In genomic region chr11:37364430-37364829, GRCm38 (mm10) we compare ENCODE assay signal across 11 mouse cellular contexts.
DNase-seq lines count a peak whose midpoint lies in the region; ATAC-seq lines count a peak whose summit lies in the region.
"Had no signal": no experiment of that assay in that cellular context is flagged by ENCODE, and none has a peak within 500 bp of the region (broad histone marks: within the 10 kb centered on the region; RNA-seq: fewer than 3 reads in every experiment).

No protein-coding gene starts in this region.

- no peak overlapping the region for H3K9ac ChIP-seq in forebrain, embryonic 16.5 days (replicated peaks; ENCODE audit: low read depth, low read length)
- no peak overlapping the region for H3K9ac ChIP-seq in intestine, embryonic 16.5 days (ENCODE audit: low read depth, low read length)

- no peak overlapping the region for H3K4me2 ChIP-seq in forebrain, embryonic 16.5 days (ENCODE audit: low read length)
- no peak overlapping the region for H3K4me2 ChIP-seq in intestine, embryonic 16.5 days (ENCODE audit: low read depth, low read length)

- no peaks in the 10 kb centered on the region for H3K36me3 ChIP-seq in forebrain, embryonic 16.5 days (ENCODE audit: control insufficient read depth, insufficient read depth)
- no peaks in the 10 kb centered on the region for H3K36me3 ChIP-seq in forebrain, embryonic 10.5 days (replicated peaks)
- H3K36me3 ChIP-seq in intestine, embryonic 16.5 days (ENCODE audit: control insufficient read depth, insufficient read depth, low read length): no peaks in the 10 kb centered on the region

- H3K4me1 ChIP-seq in forebrain, embryonic 16.5 days (replicated peaks; ENCODE audit: control insufficient read depth, insufficient read depth, low read length): no peaks in the 10 kb centered on the region
- no peaks in the 10 kb centered on the region for H3K4me1 ChIP-seq in forebrain, embryonic 10.5 days
- no peaks in the 10 kb centered on the region for H3K4me1 ChIP-seq in intestine, embryonic 16.5 days (ENCODE audit: control insufficient read depth, insufficient read depth, low read length)

- H3K27ac ChIP-seq in forebrain, embryonic 16.5 days (ENCODE audit: low read length): no peak overlapping the region
- no peak overlapping the region for H3K27ac ChIP-seq in forebrain, embryonic 10.5 days
- H3K27ac ChIP-seq in intestine, embryonic 16.5 days (ENCODE audit: low read length): no peak overlapping the region

- no peak for DNase-seq in forebrain, embryonic 10.5 days (ENCODE audit: extremely low spot score, low spot score)
- DNase-seq in urinary bladder, postnatal 36 days (ENCODE audit: low spot score in 2 of 2): peak; percentile 3 to 8
- no peak for DNase-seq in urinary bladder, postnatal 10 days (ENCODE audit: low spot score)
- peak; percentile 47 to 59 for DNase-seq in layer of hippocampus, postnatal 10 days (ENCODE audit: low spot score in 2 of 2)
- peak; percentile 85 for DNase-seq in telencephalon, adult 2 months (ENCODE audit: low read depth, low spot score)
- no peak for DNase-seq in spleen, adult 12 weeks (ENCODE audit: low spot score)
- DNase-seq: heart, adult 11 months; thymus, adult 2 months had no signal

- H3K9me3 ChIP-seq in forebrain, embryonic 16.5 days (ENCODE audit: control insufficient read depth, low read length): no peaks in the 10 kb centered on the region
- H3K9me3 ChIP-seq in forebrain, embryonic 10.5 days: no peaks in the 10 kb centered on the region
- H3K9me3 ChIP-seq in intestine, embryonic 16.5 days (ENCODE audit: control insufficient read depth, low read length): no peaks in the 10 kb centered on the region

- 80% methylated on average over 2 of the region's 2 CpGs for WGBS in forebrain, embryonic 16.5 days
- 90% methylated on average over 2 of the region's 2 CpGs for WGBS in forebrain, embryonic 10.5 days
- WGBS in intestine, embryonic 16.5 days: 94% methylated on average over 2 of the region's 2 CpGs

- no peak overlapping the region for H3K4me3 ChIP-seq in forebrain, embryonic 16.5 days (replicated peaks; ENCODE audit: low read length)
- H3K4me3 ChIP-seq in forebrain, embryonic 10.5 days: no peak overlapping the region
- H3K4me3 ChIP-seq in intestine, embryonic 16.5 days (ENCODE audit: low read length): no peak overlapping the region

- no peaks in the 10 kb centered on the region for H3K27me3 ChIP-seq in forebrain, embryonic 16.5 days (replicated peaks; ENCODE audit: control insufficient read depth, insufficient read depth, low read length)
- no peaks in the 10 kb centered on the region for H3K27me3 ChIP-seq in forebrain, embryonic 10.5 days (ENCODE audit: poor library complexity, severe bottlenecking)
- H3K27me3 ChIP-seq in intestine, embryonic 16.5 days (replicated peaks; ENCODE audit: control insufficient read depth, insufficient read depth, low read length): no peaks in the 10 kb centered on the region

- peak; percentile 72 for ATAC-seq in forebrain, embryonic 16.5 days
- ATAC-seq in intestine, embryonic 16.5 days: no peak
- ATAC-seq: CD4-positive, CD25-positive, alpha-beta regulatory T cell, adult 4 months had no signal

Comparison
In these comparisons a context has a peak if more than half of its experiments do, and no peak if none do; other contexts are left out.
1. DNase-seq: peak in urinary bladder, postnatal 36 days (2 of 2), layer of hippocampus, postnatal 10 days (2 of 2) and telencephalon, adult 2 months (single experiment); none in forebrain, embryonic 10.5 days (single experiment), urinary bladder, postnatal 10 days (single experiment) and spleen, adult 12 weeks (single experiment).